Mouse (Mus musculus) kidney, postnatal 25 days (tissue): ENCODE results near the gene Iqsec1.

Source experiments
- DNase-seq, 2 experiments: peaks; one replicate each; pipeline ENCODE4 v3.0.0; 2021; ENCODE audit warnings: mixed read lengths in 2 of 2

Iqsec1 gene

DNA sequence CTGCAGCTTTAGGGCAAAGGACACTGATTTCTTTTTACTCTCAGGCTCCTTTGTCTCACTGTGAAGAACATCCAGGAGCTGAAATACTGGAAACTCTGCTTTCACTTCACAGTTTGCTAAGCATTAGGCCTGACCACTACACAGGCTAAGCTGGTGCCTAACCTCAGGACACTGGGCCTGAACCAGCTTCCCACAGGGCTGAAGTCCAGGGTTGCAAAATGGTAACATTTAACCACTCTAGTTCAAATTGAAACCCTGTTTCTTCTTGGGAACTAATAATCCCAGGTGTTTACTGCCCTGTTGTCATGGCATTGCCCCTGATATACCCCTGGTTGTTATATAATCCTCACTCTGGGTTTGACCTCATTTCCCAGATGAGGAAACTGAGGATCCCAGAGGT is 234.8 kb downstream of the Iqsec1 start:
- DNase-seq: no peak

DNA sequence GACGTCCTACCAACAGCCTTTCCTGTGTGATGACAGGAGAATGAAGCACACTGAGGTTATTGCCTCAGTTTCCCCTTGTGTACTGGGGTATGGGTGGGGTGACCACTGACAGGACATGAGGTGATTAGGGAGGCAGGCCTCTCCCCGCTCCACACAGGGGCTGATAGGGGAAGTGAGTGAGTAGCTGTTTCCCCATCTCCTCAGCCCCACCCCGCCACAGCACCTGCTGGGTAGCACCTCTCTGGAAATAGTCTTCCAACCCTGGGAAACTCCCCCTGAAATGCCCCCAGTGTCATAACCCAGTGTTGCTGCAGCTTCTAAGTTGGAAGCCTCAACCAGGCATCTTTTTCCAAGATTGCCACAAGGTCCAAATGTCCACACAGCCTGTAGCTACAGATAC is 236.9 kb downstream of the Iqsec1 start:
- DNase-seq: no peak

DNA sequence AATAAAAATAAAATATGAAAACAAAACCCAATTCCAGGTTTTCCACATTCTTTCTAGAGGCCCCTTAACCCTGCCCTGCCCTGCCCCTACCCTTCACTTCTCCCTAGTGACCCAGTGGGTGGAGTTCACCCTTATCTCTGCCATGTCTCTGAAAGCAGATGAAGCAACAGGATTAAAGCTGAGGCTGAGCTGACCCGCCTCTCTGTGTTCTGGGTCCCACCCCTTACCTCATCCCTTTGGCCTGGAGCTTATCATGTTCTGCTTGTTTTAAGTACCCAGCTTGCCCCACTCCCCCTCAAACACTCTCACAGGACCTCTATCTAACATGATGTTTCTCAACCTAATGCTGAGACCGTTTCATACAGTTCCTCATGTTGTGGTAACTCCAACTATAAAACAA is 238.4 kb downstream of the Iqsec1 start:
- no peak for DNase-seq

DNA sequence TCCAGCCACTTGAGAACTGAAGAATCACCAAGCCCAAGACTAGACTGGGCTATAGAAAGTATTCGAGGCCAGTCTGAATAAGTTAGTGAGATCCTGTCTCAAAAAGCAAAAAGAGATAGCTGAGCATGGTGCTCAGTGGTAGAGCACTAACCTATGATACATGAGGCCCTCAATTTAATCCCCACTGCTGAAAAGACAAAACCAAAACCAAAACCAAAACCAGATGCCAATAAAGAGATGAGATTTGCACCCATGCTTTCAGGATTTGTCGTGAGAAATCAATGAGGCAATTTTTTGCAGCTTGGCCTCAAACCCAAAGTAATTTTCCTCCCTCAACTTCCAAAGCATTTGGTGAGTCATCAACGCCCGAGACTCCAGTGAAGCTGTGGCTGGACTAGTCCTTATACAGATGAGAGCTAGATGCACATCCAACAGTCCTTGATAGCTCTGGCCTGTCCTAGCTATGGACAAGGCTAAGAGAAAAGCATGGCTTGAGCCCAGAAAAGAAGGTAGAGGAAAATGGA is 239.0 kb downstream of the Iqsec1 start:
- DNase-seq: no peak

DNA sequence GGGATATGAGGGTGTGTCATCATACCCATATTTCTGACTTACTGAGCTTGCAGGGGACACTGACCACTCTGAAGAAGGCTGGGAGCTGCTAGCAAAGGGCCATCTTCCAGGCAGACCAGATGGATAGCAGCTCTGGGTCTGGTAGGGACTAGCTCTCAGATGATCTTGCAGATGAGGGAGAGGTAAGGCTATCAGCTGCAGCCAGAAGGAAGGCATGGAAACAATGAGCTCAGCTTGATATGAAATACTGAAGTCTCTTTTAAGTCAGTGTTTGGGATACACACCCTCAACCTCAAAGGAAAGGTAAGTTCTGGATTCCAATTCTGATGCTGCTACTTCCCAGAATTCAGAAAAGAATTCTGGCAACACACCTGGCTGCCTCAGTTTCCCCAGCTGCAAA is 239.5 kb downstream of the Iqsec1 start:
- DNase-seq: no peak

DNA sequence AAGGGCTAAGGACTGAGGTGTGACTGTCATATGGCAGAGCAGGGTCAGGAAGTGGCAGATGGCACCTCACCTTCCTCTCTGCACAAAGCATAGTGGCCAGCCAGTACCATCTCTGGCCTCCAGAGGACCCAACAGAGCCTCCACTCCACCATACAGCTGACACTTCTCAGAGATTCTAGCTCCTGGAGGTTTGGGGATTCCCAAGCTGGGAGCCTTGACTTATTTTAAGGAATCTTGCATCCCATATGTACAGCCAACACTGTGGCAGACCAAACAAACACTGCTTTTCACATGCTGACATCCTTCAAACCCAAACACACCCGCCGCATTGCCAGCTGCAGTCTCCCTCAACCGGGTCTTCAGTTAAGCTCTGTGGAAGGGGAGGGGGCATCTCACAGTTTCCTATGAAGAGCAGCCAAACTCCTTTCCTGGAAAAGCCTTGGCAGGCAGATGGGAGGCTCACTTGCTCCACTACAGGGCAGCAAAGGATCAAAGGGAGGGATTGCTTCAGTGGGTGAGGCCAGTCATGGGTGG is 242.1 kb downstream of the Iqsec1 start:
- DNase-seq: no peak

DNA sequence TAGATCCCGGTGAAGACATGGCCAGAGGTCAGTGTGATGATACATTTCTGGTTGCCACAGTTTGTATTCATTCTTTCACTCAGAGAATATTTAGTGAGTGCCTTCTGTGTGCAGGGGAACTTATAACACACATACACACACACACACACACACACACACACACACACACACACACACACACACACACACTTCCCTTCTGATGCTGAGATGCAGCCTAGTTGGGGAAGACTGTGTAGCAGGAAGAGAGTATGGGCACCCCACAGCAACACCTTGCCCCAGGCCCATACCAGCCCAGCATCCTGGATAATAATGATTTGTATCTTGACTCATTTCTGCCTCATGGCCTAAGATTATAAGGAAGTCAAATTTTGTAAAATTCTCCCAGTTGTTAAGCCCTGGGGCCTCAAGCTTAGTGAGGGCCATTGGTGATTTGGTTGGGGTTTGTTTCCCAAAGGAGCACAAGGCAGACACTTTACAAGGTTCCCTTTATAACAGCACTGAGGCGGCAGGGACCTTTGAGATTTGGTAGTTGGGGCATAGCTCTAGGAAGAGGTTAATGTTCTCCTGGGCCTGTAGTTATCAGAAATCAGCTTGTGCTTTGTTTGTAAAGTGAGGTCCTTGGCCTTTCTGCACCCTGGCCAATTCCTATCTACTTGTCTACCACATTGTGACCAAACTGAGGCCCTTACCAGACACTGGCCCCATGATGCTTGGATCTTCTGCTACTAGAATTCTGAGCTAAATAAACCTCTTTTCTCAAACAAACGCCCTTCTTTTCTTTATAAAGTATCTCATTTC is 242.9 kb downstream of the Iqsec1 start:
- DNase-seq: no peak

DNA sequence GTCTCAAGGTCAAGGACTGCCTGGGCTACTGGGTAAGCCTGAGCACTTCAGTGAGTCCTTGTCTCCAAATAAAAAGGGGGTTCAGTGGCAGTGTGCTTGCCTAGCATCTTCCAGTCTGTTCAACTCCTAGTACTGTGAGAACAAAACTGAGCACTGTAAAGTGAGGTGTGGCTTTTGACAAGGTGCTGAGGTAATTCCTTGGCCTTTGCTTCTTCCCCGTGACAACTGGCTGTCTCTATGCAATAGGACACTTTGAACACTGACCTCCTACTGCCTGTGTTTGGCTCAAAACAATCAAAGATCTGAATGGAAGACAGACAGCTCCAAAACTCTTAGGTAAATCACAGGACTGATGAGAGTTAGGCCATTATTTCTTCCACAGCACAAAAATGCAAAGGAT is 246.0 kb downstream of the Iqsec1 start:
- no peak for DNase-seq

DNA sequence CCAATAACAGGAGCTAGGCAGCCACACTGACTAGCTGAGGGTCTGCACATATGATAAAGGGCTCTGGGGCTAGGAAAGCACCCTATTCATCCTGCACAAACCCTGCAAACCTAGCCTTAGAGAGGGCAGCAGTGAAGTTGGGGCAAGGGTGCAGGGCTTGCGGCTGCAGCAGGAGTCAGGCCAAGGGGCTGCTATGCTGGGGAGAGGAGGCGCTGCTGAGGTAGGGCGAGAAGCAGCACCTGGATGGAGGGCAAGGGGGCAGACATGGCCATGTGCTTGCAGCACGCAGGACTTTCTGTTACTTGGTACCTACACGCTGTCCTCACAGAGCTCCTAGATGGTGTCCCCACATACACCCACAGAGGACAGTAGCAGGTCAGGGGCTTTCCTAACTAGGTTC is 246.8 kb downstream of the Iqsec1 start:
- DNase-seq: no peak

DNA sequence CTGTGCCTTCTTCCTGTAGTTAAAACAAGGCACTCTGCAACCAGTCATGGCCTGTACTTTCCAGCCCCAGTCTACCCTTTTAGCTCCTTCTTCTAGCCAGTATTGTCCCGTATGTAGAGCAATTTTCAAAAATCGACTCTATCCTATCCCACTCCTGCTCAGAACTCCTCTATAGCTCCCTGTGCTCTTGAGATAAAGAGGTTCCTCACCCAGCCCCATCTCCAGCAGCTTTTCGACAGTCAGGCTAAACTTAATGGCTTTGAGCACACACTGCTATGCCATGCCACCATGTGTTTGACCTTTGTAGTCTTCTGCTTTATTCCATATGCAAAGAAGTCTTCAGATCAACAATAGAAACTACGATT is 247.4 kb downstream of the Iqsec1 start:
- DNase-seq: no peak

DNA sequence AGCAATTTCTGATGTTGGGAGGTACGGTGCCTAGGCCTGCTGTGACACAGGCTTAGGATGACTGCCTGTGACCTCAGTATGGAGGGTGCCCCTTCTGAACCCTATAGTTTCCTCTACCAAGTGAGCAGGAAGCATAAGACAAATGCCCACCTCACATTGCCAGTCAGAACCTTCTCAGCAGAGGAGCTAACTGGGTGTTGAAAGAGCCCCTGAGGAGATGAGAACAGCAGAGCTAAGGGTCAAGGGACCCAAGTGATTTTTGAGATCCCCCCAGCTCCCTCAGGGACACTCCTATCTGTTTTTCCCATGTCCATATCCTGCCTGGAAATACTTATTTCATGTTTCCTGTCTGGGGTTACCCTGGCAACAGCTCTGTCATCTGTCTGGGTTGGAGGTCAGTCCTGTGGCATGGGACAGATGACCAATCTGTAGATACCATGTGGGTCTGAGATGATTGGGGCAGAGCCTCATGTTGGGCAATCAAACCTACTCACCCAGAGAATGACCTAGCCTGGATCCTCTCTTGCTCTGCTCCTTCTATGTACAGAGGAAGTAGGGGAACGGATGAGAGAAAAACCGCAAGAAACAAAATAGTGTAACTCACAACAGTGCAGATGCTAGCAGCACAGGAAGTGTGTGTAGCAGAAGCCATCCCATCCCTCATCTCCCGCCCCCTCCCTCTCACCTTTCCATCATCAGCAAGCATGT is 248.0 kb downstream of the Iqsec1 start:
- no peak for DNase-seq

DNA sequence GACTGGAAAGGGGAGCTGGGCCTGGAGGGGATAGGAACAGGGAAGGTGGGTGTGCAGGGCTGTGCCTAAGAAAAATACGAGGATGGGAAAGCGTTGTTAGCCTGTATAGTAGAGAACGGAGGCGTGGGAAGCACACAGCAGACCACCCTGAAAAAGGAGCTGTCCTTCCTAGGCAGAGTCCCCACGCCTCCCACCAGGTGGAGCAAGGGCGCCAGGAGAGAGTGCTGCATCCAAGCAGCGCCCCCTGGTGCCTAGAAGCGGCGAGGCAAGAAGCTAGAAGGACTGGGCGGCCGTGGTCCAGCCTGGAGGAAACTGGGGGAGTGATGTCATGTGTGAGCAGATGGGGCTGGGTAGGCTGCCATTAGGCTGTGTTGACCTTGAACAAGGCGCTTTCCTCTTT is 251.1 kb downstream of the Iqsec1 start:
- peak; percentile 92 to 93 for DNase-seq

DNA sequence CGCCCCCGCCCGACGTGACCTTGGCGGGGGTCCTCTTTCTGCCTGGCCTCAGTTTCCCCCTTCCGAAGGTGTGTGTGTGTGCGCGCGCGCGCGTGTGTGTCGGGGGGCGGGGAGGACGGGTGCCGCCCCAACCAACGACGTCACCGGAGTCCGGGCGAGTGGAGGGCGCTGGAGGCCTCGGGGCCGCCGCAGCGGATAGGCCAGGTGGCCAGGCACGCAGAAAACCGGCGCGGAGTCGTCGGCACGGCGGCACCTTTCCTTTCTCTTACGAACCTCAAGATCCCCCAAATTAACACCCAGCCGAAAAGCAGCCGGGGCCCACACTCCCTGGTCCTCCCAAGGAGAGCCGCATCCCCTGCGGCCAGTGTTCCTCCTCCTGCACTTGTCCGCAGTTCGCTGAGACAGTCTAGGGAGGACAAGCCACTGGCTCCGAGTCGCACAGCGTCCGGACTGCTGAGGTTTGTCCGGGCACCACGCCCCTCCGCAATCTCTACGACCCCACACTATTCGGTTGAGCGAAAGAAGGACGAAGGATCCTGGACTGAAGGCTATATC is 251.7 kb downstream of the Iqsec1 start:
- DNase-seq: peak; percentile 80 to 91

DNA sequence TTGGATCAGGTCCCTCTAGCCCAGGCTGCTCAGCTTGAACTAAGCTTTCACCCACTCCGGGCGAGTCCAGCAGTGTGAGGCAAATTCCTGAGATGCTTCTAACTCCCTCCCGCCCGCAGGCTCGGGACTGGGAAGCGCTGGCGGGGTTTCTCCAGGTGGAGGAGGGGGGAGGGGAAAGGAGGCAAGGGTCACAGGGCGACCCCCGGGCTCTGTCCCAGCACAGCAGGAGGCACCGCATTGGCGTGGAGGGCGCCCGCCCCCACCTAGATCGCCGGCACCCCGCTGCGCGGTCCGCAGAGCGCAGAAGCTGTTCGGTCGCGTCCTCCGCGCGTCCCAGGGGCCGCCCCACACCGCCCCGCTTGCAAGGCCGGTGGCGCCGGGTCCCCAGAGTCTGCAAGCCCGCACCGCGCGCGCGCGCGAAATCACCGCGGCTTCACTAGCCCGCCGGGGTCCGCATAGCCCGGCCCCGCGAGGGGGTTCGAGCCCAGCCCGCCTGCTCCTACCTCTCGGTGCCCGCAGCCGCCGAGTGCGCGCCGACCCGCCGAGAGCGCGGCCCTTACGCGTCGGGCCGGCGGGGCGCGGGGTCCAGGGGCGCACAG is 252.3 kb downstream of the Iqsec1 start:
- peak; percentile 79 to 91 for DNase-seq

DNA sequence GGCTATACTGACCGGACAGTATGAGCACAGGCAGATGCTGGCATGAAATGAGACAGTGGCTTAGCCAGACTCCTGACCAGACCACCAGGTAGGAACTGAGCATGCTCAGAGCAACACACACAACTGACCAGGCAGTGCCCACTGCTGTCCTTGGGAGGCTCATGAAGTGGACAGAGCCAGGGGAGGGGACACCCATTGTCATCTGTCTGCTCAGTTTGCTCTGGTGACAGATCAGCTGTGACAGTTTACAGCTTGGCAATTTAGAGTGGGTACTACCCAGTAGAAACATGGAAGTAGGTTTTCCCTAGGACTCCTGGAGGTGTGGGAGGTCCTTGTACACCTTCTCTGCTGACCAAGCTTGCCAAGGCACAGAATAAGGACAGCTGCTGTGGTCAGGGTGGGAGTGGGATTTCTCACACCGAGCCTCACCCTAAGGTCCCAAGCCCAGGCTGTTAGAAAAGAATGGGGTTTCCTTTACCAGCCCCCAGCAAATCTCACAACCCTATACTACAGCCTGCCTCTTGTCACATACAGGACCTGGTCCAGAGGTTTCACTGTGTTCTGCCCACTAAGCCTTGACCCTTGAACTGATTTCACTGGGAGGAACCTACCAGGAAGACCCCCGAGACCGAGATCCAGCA is 253.0 kb downstream of the Iqsec1 start:
- DNase-seq: no peak

DNA sequence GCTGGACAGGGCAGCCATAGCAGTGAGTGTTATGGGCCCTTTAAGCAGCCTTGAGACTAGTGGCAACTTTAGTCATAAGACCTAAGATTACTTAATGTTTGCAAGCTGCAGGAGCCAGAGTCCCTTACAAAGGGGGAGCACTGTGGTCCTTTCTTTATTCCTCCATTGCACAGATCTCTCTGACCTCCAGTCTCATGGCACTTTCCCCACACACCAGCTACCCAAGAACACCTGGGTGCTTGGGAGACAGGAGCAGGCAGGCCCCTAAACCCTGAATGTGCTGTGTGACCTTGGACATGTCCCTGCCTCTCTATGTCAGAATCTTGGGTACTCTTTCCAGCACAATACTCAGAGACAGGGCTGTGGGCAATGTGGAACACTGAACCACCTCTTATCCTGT is 253.7 kb downstream of the Iqsec1 start:
- peak in 1 of 2 experiments; percentile 57 for DNase-seq

DNA sequence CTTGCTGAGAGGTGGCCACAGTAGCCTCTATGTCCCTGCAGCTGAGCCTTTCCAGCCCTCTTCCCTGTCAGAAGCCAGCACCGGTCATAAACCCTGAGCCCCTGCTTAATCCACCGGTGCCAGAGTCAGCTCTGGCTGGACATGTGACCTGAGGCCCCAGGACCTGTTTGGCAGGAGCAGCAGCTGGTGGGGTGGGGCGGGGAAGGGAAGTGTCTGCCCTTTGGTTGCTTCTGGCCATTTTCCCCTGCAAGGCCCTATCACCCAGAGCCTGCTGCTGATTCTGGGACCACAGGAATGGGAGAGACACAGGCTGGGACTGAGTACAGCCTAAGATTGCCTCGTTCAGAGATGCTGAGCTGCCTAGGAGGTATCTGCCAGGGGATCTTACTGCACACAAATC is 257.2 kb downstream of the Iqsec1 start:
- peak; percentile 75 to 92 for DNase-seq

DNA sequence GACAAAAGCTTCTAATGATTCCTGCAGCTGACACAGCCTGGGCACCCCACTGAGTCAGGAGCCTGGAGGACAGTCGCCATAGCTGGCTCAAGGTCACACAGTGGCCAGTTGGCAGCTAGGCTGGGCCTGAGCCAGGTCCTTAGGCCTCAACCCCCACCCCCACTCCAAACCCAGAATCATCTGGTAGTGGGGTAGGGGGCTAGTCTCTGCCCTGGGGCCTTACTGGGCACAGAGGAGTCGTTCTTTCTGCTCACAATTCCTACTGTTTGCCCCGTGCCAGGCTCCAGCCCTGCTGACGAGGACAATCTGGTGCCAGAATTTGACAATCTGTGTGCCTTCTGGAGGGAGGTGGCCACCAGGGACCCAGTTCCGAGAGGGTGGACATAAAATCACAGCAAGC is 258.7 kb downstream of the Iqsec1 start:
- peak in 1 of 2 experiments; percentile 71 for DNase-seq

DNA sequence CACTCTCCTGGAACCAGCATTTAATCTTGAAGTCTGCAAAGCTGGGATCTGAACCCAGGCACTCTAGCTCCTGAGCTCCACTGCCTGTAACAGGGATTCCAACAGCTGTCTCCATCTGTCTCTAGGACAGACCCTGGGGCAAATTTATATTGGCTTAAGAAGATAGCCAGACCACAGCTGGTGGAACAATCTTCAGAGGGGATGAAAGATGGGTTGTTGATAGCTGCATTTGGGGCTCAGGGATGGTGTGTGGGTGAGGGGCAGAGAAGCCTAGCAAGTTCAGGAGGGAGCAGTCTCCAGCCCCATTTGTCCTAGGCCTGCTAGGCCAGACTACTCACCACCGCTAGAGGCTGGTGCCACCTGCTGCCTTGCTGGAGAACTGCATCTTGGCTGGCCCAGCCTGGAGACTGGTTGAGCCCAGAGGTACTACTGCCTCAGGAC is 260.0 kb downstream of the Iqsec1 start:
- DNase-seq: peak; percentile 90 to 91

DNA sequence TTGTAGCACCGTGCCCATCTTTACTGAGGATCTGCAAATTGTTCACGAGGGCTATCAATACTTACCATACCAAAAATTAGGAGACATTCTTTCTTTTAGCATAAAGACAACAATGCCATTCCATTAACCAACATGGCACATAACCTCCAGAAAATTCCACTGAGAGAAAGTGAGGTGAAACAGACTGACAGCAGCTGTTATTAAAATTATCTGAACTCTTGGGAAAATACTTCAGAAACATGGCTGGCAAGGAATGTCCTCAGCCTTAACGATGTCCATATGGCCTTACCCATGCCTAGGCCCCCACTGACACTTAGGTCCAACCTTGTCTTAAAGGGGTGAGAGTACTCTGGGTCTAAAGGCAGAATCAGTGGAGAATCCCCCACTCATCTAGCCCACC is 260.7 kb downstream of the Iqsec1 start:
- no peak for DNase-seq

DNA sequence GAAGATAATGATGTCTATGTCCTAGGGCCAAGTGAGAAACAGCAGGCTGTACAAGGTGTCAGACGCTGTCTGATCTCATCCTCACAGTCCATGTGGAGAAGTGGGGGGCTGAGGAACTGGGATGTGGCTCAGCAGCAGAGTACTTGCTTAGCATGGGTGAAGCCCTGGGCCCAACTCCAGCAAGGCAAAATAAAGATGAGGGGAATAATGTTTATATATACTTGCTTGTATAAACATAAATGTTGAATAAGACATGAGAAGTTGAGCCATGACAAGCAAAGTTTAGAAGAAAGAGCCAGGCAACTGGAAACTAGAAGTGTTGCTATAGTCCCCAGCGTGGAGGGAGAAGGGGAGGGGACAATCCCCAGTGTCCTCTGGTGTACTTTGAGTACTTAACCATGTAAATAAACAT is 261.8 kb downstream of the Iqsec1 start:
- peak in 1 of 2 experiments; percentile 59 for DNase-seq

DNA sequence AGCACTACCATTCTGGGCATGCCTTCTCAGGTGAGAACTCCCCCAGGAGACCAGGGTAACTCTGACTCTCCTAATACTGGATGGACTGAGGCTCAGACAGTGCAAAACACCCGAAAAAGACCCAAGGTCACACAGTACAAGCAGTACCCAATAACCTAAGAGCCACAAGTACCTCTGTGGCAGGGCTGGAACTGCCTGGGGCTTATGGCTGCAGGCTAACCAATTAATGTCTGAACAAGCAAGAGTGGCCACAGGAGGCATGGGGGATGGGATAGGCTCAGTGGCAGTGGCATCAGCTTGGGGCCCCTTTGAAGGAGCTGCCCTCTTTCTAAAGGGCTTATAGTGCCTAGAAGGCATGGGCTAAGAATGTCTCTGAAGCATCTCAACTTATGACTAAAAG is 263.0 kb downstream of the Iqsec1 start:
- no peak for DNase-seq

DNA sequence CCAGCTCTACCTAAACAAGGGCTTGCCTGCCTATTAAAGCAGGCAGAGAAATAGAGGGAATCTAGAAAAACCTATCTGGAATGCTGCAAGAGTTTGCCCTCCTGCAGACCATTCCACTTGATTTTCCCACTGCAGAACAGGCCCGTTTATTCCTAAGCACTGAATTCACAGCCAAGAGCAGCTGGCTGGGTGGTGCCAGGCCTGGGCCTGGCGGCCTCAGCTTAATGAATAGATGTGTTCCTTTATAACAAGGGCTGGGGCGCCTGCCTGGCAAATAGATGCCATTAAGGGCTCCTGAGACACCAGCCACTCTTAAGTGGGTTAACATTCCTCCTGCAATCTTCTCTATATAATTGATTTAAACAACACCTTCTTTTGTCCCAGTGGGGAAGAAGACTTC is 265.5 kb downstream of the Iqsec1 start:
- no peak for DNase-seq
